Mouse (Mus musculus) hindbrain, postnatal 0 days (tissue): ENCODE measurements around the gene Crim1. TPM values are rescaled to one million over a fixed set of nuclear protein-coding genes. Genes with fewer than 3 reads are reported as not detected.

ENCODE experiments used
- ATAC-seq: fragments of 200-750 bp; cut with Nextera tagmentation; 2 replicates; pipeline ENCODE4 v1.8.0; 2017; ENCODE audit warnings: mild to moderate bottlenecking, moderate TSS enrichment, moderate library complexity
- DNase-seq: peaks from one replicate; pipeline ENCODE4 v3.0.0-alpha.2; 2015; ENCODE audit warnings: low spot score
- H3K27ac ChIP-seq: fragments of 300-500 bp; sonication (generic); 2 replicates; pipeline ENCODE4 v1.5.1; 2014; ENCODE audit warnings: mild to moderate bottlenecking
- H3K27me3 ChIP-seq: fragments of 300-500 bp; sonication (generic); 2 replicates; pipeline ENCODE4 v1.6.1; 2014; ENCODE audit warnings: low read length, mixed read lengths; ENCODE audit not compliant: insufficient read depth
- H3K36me3 ChIP-seq: fragments of 300-500 bp; sonication (generic); 2 replicates; pipeline ENCODE4 v1.6.1; 2014; ENCODE audit warnings: low read length, mixed read lengths; ENCODE audit not compliant: insufficient read depth
- H3K4me1 ChIP-seq: fragments of 300-500 bp; sonication (generic); 2 replicates; pipeline ENCODE4 v1.6.1; 2014; ENCODE audit warnings: antibody characterized with exemption, low read length, mixed read lengths; ENCODE audit not compliant: insufficient read depth
- H3K4me2 ChIP-seq: fragments of 300-500 bp; sonication (generic); 2 replicates; pipeline ENCODE4 v1.6.1; 2014; ENCODE audit warnings: low read depth, mild to moderate bottlenecking, low read length, moderate library complexity, mixed read lengths
- H3K4me3 ChIP-seq: fragments of 300-500 bp; sonication (generic); 2 replicates; pipeline ENCODE4 v1.5.1; 2014; ENCODE audit warnings: low read length
- H3K9ac ChIP-seq: fragments of 300-500 bp; sonication (generic); replicated peaks from 2 replicates; pipeline ENCODE4 v1.6.1; 2014; ENCODE audit warnings: mild to moderate bottlenecking, low read length, moderate library complexity, mixed read lengths
- H3K9me3 ChIP-seq: fragments of 300-500 bp; sonication (generic); 2 replicates; pipeline ENCODE4 v1.6.1; 2016; ENCODE audit warnings: low read length, mixed read lengths
- CTCF ChIP-seq: IDR thresholded peaks from 2 replicates; pipeline ENCODE4 v1.5.1; 2016; ENCODE audit warnings: antibody characterized with exemption, control low read depth, low read depth
- WGBS: fragments of 180-500 bp; shearing (Covaris S2); extraction: QIAGEN DNeasy Blood & Tissue Kit; methylation state at CpG from one replicate; pipeline ENCODE4 v1.1.7; 2014; 5-methylcytosine and 5-hydroxymethylcytosine counted together
- polyA plus RNA-seq: library from polyadenylated mRNA; unstranded; fragments of >200 nt; fragmentation: Nextera tagmentation; extraction: Ambion mirVana; gene quantifications from 2 replicates; pipeline ENCODE4 v1.2.1, GENCODE M21; 2015
- total RNA-seq: library from RNA; depleted of rRNA; stranded (reverse); fragments of >200 nt; gene quantifications from 2 replicates; pipeline ENCODE4 v1.2.3, GENCODE M21; 2014

The Crim1 gene
- total and polyA plus RNA-seq, 2 experiments from 2014 or later: 14.6 to 143 TPM

- Histone ChIP-seq H3K4me1 (no peaks in the 10 kb centered on the region), H3K9ac (no peak overlapping the region), H3K9me3 (no peaks in the 10 kb centered on the region), H3K27ac (peak overlapping the region; percentile 42; the same call in 1 of the 2 replicates), H3K36me3 (no peaks in the 10 kb centered on the region), H3K27me3 (no peaks in the 10 kb centered on the region), H3K4me2 (peak overlapping the region; percentile 29), H3K4me3 (no peak overlapping the region)
- DNase-seq (peak; percentile 47), ATAC-seq (peak; percentile 65)
- no peak for TF ChIP-seq CTCF
- 54% methylated on average over 13 of the region's 13 CpGs for WGBS
Observed at GRCm38 (mm10) chr17:78232703-78233102, 32.7 kb downstream of the Crim1 start.

GRCm38 (mm10) chr17:78233873-78234272, 33.8 kb downstream of the Crim1 start:
- no peaks in the 10 kb centered on the region for H3K36me3 ChIP-seq
- ATAC-seq (peak; percentile 53; the same call in 1 of the 2 replicates), DNase-seq (peak; percentile 42)
- H3K27ac ChIP-seq: no peak overlapping the region
- H3K27me3 ChIP-seq: no peaks in the 10 kb centered on the region
- no peaks in the 10 kb centered on the region for H3K9me3 ChIP-seq
- no peak overlapping the region for H3K4me3 ChIP-seq
- WGBS: 70% methylated on average over 6 of the region's 6 CpGs
- no peaks in the 10 kb centered on the region for H3K4me1 ChIP-seq
- H3K4me2 ChIP-seq: no peak overlapping the region
- TF ChIP-seq CTCF: no peak
- H3K9ac ChIP-seq: no peak overlapping the region

- Histone ChIP-seq H3K9ac (no peak overlapping the region), H3K4me2 (no peak overlapping the region), H3K36me3 (no peaks in the 10 kb centered on the region), H3K27ac (no peak overlapping the region), H3K27me3 (no peaks in the 10 kb centered on the region), H3K9me3 (no peaks in the 10 kb centered on the region), H3K4me1 (no peaks in the 10 kb centered on the region), H3K4me3 (no peak overlapping the region)
- no peak for TF ChIP-seq CTCF
- 93% methylated on average over 12 of the region's 12 CpGs for WGBS
- no peak for ATAC-seq
- DNase-seq: no peak
Observed at GRCm38 (mm10) chr17:78236126-78236525, 36.1 kb downstream of the Crim1 start.

- Histone ChIP-seq H3K27ac (no peak overlapping the region), H3K4me1 (no peaks in the 10 kb centered on the region), H3K9ac (no peak overlapping the region), H3K36me3 (no peaks in the 10 kb centered on the region), H3K27me3 (no peaks in the 10 kb centered on the region), H3K4me2 (no peak overlapping the region), H3K4me3 (no peak overlapping the region), H3K9me3 (no peaks in the 10 kb centered on the region)
- 61% methylated on average over 13 of the region's 13 CpGs for WGBS
- DNase-seq: peak; percentile 48
- ATAC-seq: peak; percentile 84
- no peak for TF ChIP-seq CTCF
Observed at GRCm38 (mm10) chr17:78237954-78238353, 37.9 kb downstream of the Crim1 start.

- Histone ChIP-seq H3K9ac (no peak overlapping the region), H3K36me3 (no peaks in the 10 kb centered on the region), H3K4me3 (no peak overlapping the region), H3K4me1 (no peaks in the 10 kb centered on the region), H3K27ac (no peak overlapping the region), H3K9me3 (no peaks in the 10 kb centered on the region), H3K27me3 (no peaks in the 10 kb centered on the region), H3K4me2 (no peak overlapping the region)
- ATAC-seq (no peak), DNase-seq (no peak)
- TF ChIP-seq CTCF: no peak
- 90% methylated on average over 4 of the region's 4 CpGs for WGBS
Observed at GRCm38 (mm10) chr17:78240161-78240560, 40.1 kb downstream of the Crim1 start.

GRCm38 (mm10) chr17:78241238-78241637, 41.2 kb downstream of the Crim1 start:
- TF ChIP-seq CTCF: no peak
- DNase-seq: no peak

GRCm38 (mm10) chr17:78244752-78245151, 44.7 kb downstream of the Crim1 start:
- ATAC-seq (no peak), DNase-seq (no peak)
- Histone ChIP-seq H3K4me2 (no peak overlapping the region), H3K36me3 (no peaks in the 10 kb centered on the region), H3K27ac (no peak overlapping the region), H3K9me3 (no peaks in the 10 kb centered on the region), H3K9ac (no peak overlapping the region), H3K27me3 (no peaks in the 10 kb centered on the region), H3K4me1 (no peaks in the 10 kb centered on the region), H3K4me3 (no peak overlapping the region)
- 73% methylated on average over 6 of the region's 6 CpGs for WGBS
- TF ChIP-seq CTCF: no peak

More at GRCm38 (mm10) chr17:78241238-78241637, 41.2 kb downstream of the Crim1 start:
- ATAC-seq: no peak
- Histone ChIP-seq H3K36me3 (no peaks in the 10 kb centered on the region), H3K27me3 (no peaks in the 10 kb centered on the region), H3K9me3 (no peaks in the 10 kb centered on the region), H3K4me3 (no peak overlapping the region), H3K27ac (no peak overlapping the region), H3K4me2 (no peak overlapping the region), H3K4me1 (no peaks in the 10 kb centered on the region), H3K9ac (no peak overlapping the region)
- 85% methylated on average over 7 of the region's 7 CpGs for WGBS
